Mouse (Mus musculus) G1E (cell line): ENCODE results near the gene Cacnb4. TPM values are rescaled to one million over a fixed set of nuclear protein-coding genes. Genes with fewer than 3 reads are reported as not detected.

ENCODE experiments used
- ATAC-seq: 2 replicates; pipeline ENCODE4 v1.8.0; 2016; ENCODE audit warnings: mild to moderate bottlenecking; ENCODE audit not compliant: insufficient number of reproducible peaks, poor library complexity, low FRiP score, severe bottlenecking; ENCODE audit errors: extremely low read depth
- DNase-seq: peaks from one replicate; pipeline ENCODE4 v3.0.0; 2012; ENCODE audit warnings: low spot score
- H3K27me3 ChIP-seq: 2 replicates; pipeline ENCODE4 v1.6.1; 2012; ENCODE audit warnings: mild to moderate bottlenecking, low read length, inconsistent platforms; ENCODE audit not compliant: insufficient read depth
- H3K36me3 ChIP-seq: replicated peaks from 2 replicates; pipeline ENCODE3; 2012; ENCODE audit warnings: mild to moderate bottlenecking, inconsistent platforms
- H3K4me1 ChIP-seq: 2 replicates; pipeline ENCODE4 v1.6.1; 2012; ENCODE audit warnings: low read depth, low read length, inconsistent platforms, mixed read lengths; ENCODE audit not compliant: insufficient read depth
- H3K4me3 ChIP-seq: 2 replicates; pipeline ENCODE4 v1.5.1; 2012; ENCODE audit warnings: low read depth, mild to moderate bottlenecking, inconsistent platforms, low read length, moderate library complexity, mixed read lengths
- H3K9me3 ChIP-seq: replicated peaks from 2 replicates; pipeline ENCODE4 v1.6.1; 2012; ENCODE audit warnings: inconsistent platforms
- CTCF ChIP-seq: IDR thresholded peaks from 2 replicates; pipeline ENCODE4 v1.5.1; 2012; ENCODE audit warnings: low read depth, low read length, inconsistent platforms, mixed read lengths
- GATA1 ChIP-seq: IDR thresholded peaks from 2 replicates; pipeline ENCODE4 v1.6.1; 2012; ENCODE audit warnings: borderline replicate concordance, low read length, inconsistent platforms, mixed read lengths
- GATA2 ChIP-seq: IDR thresholded peaks from 2 replicates; pipeline ENCODE4 v1.6.1; 2012; ENCODE audit warnings: low read depth, low read length, inconsistent platforms, borderline replicate concordance
- POLR2AphosphoS5 ChIP-seq: IDR thresholded peaks from 2 replicates; pipeline ENCODE4 v1.6.1; 2012; ENCODE audit warnings: low read depth, low read length, inconsistent platforms; ENCODE audit not compliant: insufficient replicate concordance
- TAL1 ChIP-seq: conservative IDR thresholded peaks from 2 replicates; pipeline ENCODE4 v1.6.1; 2012; ENCODE audit warnings: low read depth, low read length, inconsistent platforms, mixed read lengths
- polyA plus RNA-seq: library from polyadenylated mRNA; stranded (reverse); fragments of >175 nt; gene quantifications from 2 replicates; pipeline ENCODE4 v1.2.3, GENCODE M21; 2012
- total RNA-seq, 2 experiments: library from RNA; stranded (forward) in 1 of 2; stranded (reverse) in 1 of 2; fragments of 200-1000 nt in 1 of 2; fragments of >200 nt in 1 of 2; fragmentation: Nextera tagmentation in 1 of 2; gene quantifications; 2 replicates each; pipeline ENCODE4 v1.2.3; 2014 to 2017

The Cacnb4 gene
- total and polyA plus RNA-seq, 3 experiments, result 0.01 to 0.15 (median 0.11) TPM

GRCm38 (mm10) chr2:52424248-52424728, 252.3 kb downstream of the Cacnb4 start:
- ATAC-seq (0 out of 2 replicates have a peak, but pooled peaks have one; percentile 5), DNase-seq (no peak)
- H3K4me1 ChIP-seq, result peaks cover 38% of the 10 kb centered on the region
- peak overlapping the region; percentile 96 for H3K4me3 ChIP-seq
- peaks cover 8% of the 10 kb centered on the region for H3K36me3 ChIP-seq
- TF ChIP-seq POLR2AphosphoS5 (no peak), GATA2 (no peak), GATA1 (no peak)
- no peaks in the 10 kb centered on the region for H3K27me3 ChIP-seq
- H3K9me3 ChIP-seq, result no peaks in the 10 kb centered on the region

GRCm38 (mm10) chr2:52423611-52424247, 252.9 kb downstream of the Cacnb4 start:
- peaks cover 38% of the 10 kb centered on the region for H3K4me1 ChIP-seq

GRCm38 (mm10) chr2:52422871-52423610, 253.6 kb downstream of the Cacnb4 start:
- no peak for DNase-seq
- Histone ChIP-seq H3K4me3 (peak overlapping the region; percentile 23; the same call in 1 of the 2 replicates), H3K9me3 (no peaks in the 10 kb centered on the region), H3K36me3 (peaks cover 14% of the 10 kb centered on the region), H3K4me1 (peaks cover 38% of the 10 kb centered on the region), H3K27me3 (no peaks in the 10 kb centered on the region)
- TF ChIP-seq GATA2, result no peak
- no peak for TF ChIP-seq GATA1
- no peak for TF ChIP-seq CTCF
- TF ChIP-seq TAL1, result no peak
- ATAC-seq, result peak; percentile 35; the same call in 1 of the 2 replicates

More at GRCm38 (mm10) chr2:52423611-52424247, 252.9 kb downstream of the Cacnb4 start:
- peaks cover 11% of the 10 kb centered on the region for H3K36me3 ChIP-seq
- DNase-seq, result no peak
- no peak for ATAC-seq
- TF ChIP-seq CTCF (no peak), GATA2 (no peak), TAL1 (no peak), GATA1 (no peak), POLR2AphosphoS5 (no peak)
- H3K9me3 ChIP-seq, result no peaks in the 10 kb centered on the region
- H3K27me3 ChIP-seq, result no peaks in the 10 kb centered on the region
- H3K4me3 ChIP-seq, result peak overlapping the region; percentile 96

GRCm38 (mm10) chr2:52421197-52421596, 255.4 kb downstream of the Cacnb4 start:
- Histone ChIP-seq H3K27me3 (no peaks in the 10 kb centered on the region), H3K4me1 (peaks cover 42% of the 10 kb centered on the region), H3K36me3 (peaks cover 24% of the 10 kb centered on the region), H3K9me3 (no peaks in the 10 kb centered on the region), H3K4me3 (0 out of 2 replicates have a peak overlapping the region, but pooled peaks have one; percentile 16)
- ATAC-seq (no peak), DNase-seq (no peak)
- no peak for TF ChIP-seq POLR2AphosphoS5

GRCm38 (mm10) chr2:52420001-52420710, 256.5 kb downstream of the Cacnb4 start:
- peaks cover 32% of the 10 kb centered on the region for H3K36me3 ChIP-seq
- H3K9me3 ChIP-seq, result no peaks in the 10 kb centered on the region
- peaks cover 37% of the 10 kb centered on the region for H3K4me1 ChIP-seq
- H3K27me3 ChIP-seq, result no peaks in the 10 kb centered on the region
- no peak for ATAC-seq
- no peak overlapping the region for H3K4me3 ChIP-seq
- TF ChIP-seq TAL1, result no peak
- no peak for TF ChIP-seq POLR2AphosphoS5
- no peak for TF ChIP-seq CTCF
- TF ChIP-seq GATA2, result no peak
- no peak for TF ChIP-seq GATA1
- no peak for DNase-seq

- Histone ChIP-seq H3K9me3 (no peaks in the 10 kb centered on the region), H3K36me3 (peaks cover 32% of the 10 kb centered on the region), H3K4me3 (no peak overlapping the region), H3K27me3 (no peaks in the 10 kb centered on the region), H3K4me1 (peaks cover 36% of the 10 kb centered on the region)
- no peak for ATAC-seq
- TF ChIP-seq TAL1, result no peak
- no peak for TF ChIP-seq GATA2
- no peak for TF ChIP-seq GATA1
- no peak for TF ChIP-seq CTCF
- no peak for TF ChIP-seq POLR2AphosphoS5
- DNase-seq, result no peak
These were observed 257.3 kb downstream of the Cacnb4 start for GRCm38 (mm10) chr2:52419295-52419694.
